9 mouse cellular contexts compared by ENCODE assay signal in genomic region chr1:134495216-134495539, GRCm38 (mm10). TPM values are rescaled to one million over a fixed set of nuclear protein-coding genes. Genes with fewer than 3 reads are reported as not detected.
DNase-seq lines count a peak whose midpoint lies in the region; ATAC-seq and TF ChIP-seq lines count a peak whose summit lies in the region.
"Had no signal": no experiment of that assay in that cellular context is flagged by ENCODE, and none has a peak within 500 bp of the region (broad histone marks: within the 10 kb centered on the region; RNA-seq: fewer than 3 reads in every experiment).

No protein-coding gene starts in this region.

- 15% methylated on average over 5 of the region's 5 CpGs for WGBS in heart, postnatal 0 days
- 24% methylated on average over 5 of the region's 5 CpGs for WGBS in hindbrain, embryonic 12.5 days
- WGBS in midbrain, embryonic 13.5 days, result 23% methylated on average over 5 of the region's 5 CpGs

- intact Hi-C loops in left cerebral cortex, postnatal 14 days (cut with DNase I), result no loop called here

- peaks cover 11% of the 10 kb centered on the region; the same call in 1 of the 2 replicates for H3K4me1 ChIP-seq in heart, postnatal 0 days (ENCODE audit: control insufficient read depth, insufficient read depth)
- peaks cover 17% of the 10 kb centered on the region for H3K4me1 ChIP-seq in hindbrain, embryonic 12.5 days
- H3K4me1 ChIP-seq in midbrain, embryonic 13.5 days (replicated peaks), result peaks cover 18% of the 10 kb centered on the region

- no peak for DNase-seq in heart, postnatal 0 days (ENCODE audit: low spot score)
- no peak for DNase-seq in heart, adult 9 months (ENCODE audit: low spot score in 2 of 2)
- DNase-seq in MEL-GATA-1-ER (ENCODE audit: extremely low read depth, low read depth), result peak; percentile 38
- DNase-seq in cerebellum, postnatal 36 days, result no peak
- DNase-seq in left cerebral cortex, postnatal 14 days (ENCODE audit: low spot score in 2 of 2), result no peak

- H3K4me3 ChIP-seq in heart, postnatal 0 days (ENCODE audit: low read depth, low read length), result peak overlapping the region; percentile 96
- H3K4me3 ChIP-seq in hindbrain, embryonic 12.5 days, result peak overlapping the region; percentile 71
- H3K4me3 ChIP-seq in midbrain, embryonic 13.5 days (replicated peaks), result peak overlapping the region; percentile 75

- no peaks in the 10 kb centered on the region for H3K9me3 ChIP-seq in heart, postnatal 0 days (replicated peaks; ENCODE audit: control insufficient read depth, low read length)
- H3K9me3 ChIP-seq in hindbrain, embryonic 12.5 days (replicated peaks), result no peaks in the 10 kb centered on the region
- no peaks in the 10 kb centered on the region for H3K9me3 ChIP-seq in midbrain, embryonic 13.5 days

- TF ChIP-seq CTCF in heart, postnatal 0 days (IDR thresholded peaks at IDR 0.05; ENCODE audit: low read depth), result no peak

- no peak for TF ChIP-seq EP300 in heart, postnatal 0 days (IDR thresholded peaks at IDR 0.05; ENCODE audit: low read depth)

- ATAC-seq in heart, postnatal 0 days (ENCODE audit: insufficient read depth, low read depth), result no peak
- ATAC-seq in hindbrain, embryonic 12.5 days (ENCODE audit: low FRiP score), result no peak
- ATAC-seq in midbrain, embryonic 13.5 days, result no peak
- no peak for ATAC-seq in activated CD4-positive, CD25-positive, alpha-beta regulatory T cell, adult 4 months

- H3K36me3 ChIP-seq in heart, postnatal 0 days (replicated peaks; ENCODE audit: control insufficient read depth, insufficient read depth, low read length), result peaks cover 21% of the 10 kb centered on the region
- H3K36me3 ChIP-seq in hindbrain, embryonic 12.5 days, result peaks cover 8% of the 10 kb centered on the region
- peaks cover 7% of the 10 kb centered on the region; the same call in 1 of the 2 replicates for H3K36me3 ChIP-seq in midbrain, embryonic 13.5 days

- peak overlapping the region; percentile 91 for H3K27ac ChIP-seq in heart, postnatal 0 days (ENCODE audit: low read depth)
- H3K27ac ChIP-seq in hindbrain, embryonic 12.5 days, result peak overlapping the region; percentile 82; the same call in 1 of the 2 replicates
- peak overlapping the region; percentile 89; the same call in 1 of the 2 replicates for H3K27ac ChIP-seq in midbrain, embryonic 13.5 days

- H3K4me2 ChIP-seq in heart, postnatal 0 days (ENCODE audit: low read depth, low read length), result peak overlapping the region; percentile 89
- peak overlapping the region; percentile 70 for H3K4me2 ChIP-seq in hindbrain, embryonic 12.5 days (replicated peaks)
- H3K4me2 ChIP-seq in midbrain, embryonic 13.5 days (replicated peaks), result peak overlapping the region; percentile 69

- H3K9ac ChIP-seq in heart, postnatal 0 days (replicated peaks; ENCODE audit: low read depth, low read length), result peak overlapping the region; percentile 77
- peak overlapping the region; percentile 65 for H3K9ac ChIP-seq in hindbrain, embryonic 12.5 days
- H3K9ac ChIP-seq in midbrain, embryonic 13.5 days (replicated peaks), result peak overlapping the region; percentile 69

- H3K27me3 ChIP-seq in heart, postnatal 0 days (ENCODE audit: control insufficient read depth, insufficient read depth, low read length), result no peaks in the 10 kb centered on the region
- no peaks in the 10 kb centered on the region for H3K27me3 ChIP-seq in hindbrain, embryonic 12.5 days
- H3K27me3 ChIP-seq in midbrain, embryonic 13.5 days, result no peaks in the 10 kb centered on the region

RNA-seq across cellular contexts. Expression of gene Rabif, which starts 0.7 kb away (rescaled TPM):
- total RNA-seq in heart, postnatal 0 days (2014; rRNA removed; ENCODE audit: low replicate concordance), result 9.7 and 14.0 TPM in 2 replicates
- 21.4 and 22.8 TPM in 2 replicates for polyA plus RNA-seq in heart, postnatal 0 days (2015; fragmentation: Nextera tagmentation; extraction: Ambion mirVana)
- 45.7 and 53.1 TPM in 2 replicates for polyA plus RNA-seq in hindbrain, embryonic 12.5 days (2016; fragmentation: Nextera tagmentation; extraction: Ambion mirVana)
- polyA plus RNA-seq in midbrain, embryonic 13.5 days (2015; fragmentation: Nextera tagmentation; extraction: Ambion mirVana), result 54.9 and 59.4 TPM in 2 replicates
- polyA plus RNA-seq in activated CD4-positive, CD25-positive, alpha-beta regulatory T cell, adult 4 months (2017; shearing (Covaris generic)), result 10 to 100 TPM; 34.2 to 42.6 TPM
- 10 to 100 TPM; 30.1 to 32.3 TPM for total RNA-seq in left cerebral cortex, postnatal 14 days (2021)

RNA-seq across cellular contexts. Expression of gene Klhl12, which starts 39.8 kb away (rescaled TPM):
- 15.9 and 17.5 TPM in 2 replicates for total RNA-seq in heart, postnatal 0 days (2014; rRNA removed; ENCODE audit: low replicate concordance)
- polyA plus RNA-seq in heart, postnatal 0 days (2015; fragmentation: Nextera tagmentation; extraction: Ambion mirVana), result 13.6 and 13.9 TPM in 2 replicates
- polyA plus RNA-seq in hindbrain, embryonic 12.5 days (2016; fragmentation: Nextera tagmentation; extraction: Ambion mirVana), result 32.3 and 32.9 TPM in 2 replicates
- 32.1 and 32.3 TPM in 2 replicates for polyA plus RNA-seq in midbrain, embryonic 13.5 days (2015; fragmentation: Nextera tagmentation; extraction: Ambion mirVana)
- 10 to 100 TPM; 10.7 to 12.2 TPM for polyA plus RNA-seq in activated CD4-positive, CD25-positive, alpha-beta regulatory T cell, adult 4 months (2017; shearing (Covaris generic))
- total RNA-seq in left cerebral cortex, postnatal 14 days (2021), result 10 to 100 TPM; 35.4 to 37.1 TPM

RNA-seq across cellular contexts. Expression of gene Mgat4e, which starts 54.3 kb away (rescaled TPM):
- not detected in 2 replicates for total RNA-seq in heart, postnatal 0 days (2014; rRNA removed; ENCODE audit: low replicate concordance)
- not detected in 2 replicates for polyA plus RNA-seq in heart, postnatal 0 days (2015; fragmentation: Nextera tagmentation; extraction: Ambion mirVana)
- not detected in 2 replicates for polyA plus RNA-seq in hindbrain, embryonic 12.5 days (2016; fragmentation: Nextera tagmentation; extraction: Ambion mirVana)
- polyA plus RNA-seq in midbrain, embryonic 13.5 days (2015; fragmentation: Nextera tagmentation; extraction: Ambion mirVana), result not detected in 2 replicates
- polyA plus RNA-seq in activated CD4-positive, CD25-positive, alpha-beta regulatory T cell, adult 4 months (2017; shearing (Covaris generic)), result not detected
- total RNA-seq in left cerebral cortex, postnatal 14 days (2021), result not detected
- polyA plus RNA-seq: frontal cortex, adult 2 months had no signal
